Mouse (Mus musculus): ENCODE results near the gene Pacs2. TPM values are rescaled to one million over a fixed set of nuclear protein-coding genes. Genes with fewer than 3 reads are reported as not detected.

Gene Pacs2
- total RNA-seq, 2 experiments from 2014 or later, result 31.9 to 41.4 TPM

DNA sequence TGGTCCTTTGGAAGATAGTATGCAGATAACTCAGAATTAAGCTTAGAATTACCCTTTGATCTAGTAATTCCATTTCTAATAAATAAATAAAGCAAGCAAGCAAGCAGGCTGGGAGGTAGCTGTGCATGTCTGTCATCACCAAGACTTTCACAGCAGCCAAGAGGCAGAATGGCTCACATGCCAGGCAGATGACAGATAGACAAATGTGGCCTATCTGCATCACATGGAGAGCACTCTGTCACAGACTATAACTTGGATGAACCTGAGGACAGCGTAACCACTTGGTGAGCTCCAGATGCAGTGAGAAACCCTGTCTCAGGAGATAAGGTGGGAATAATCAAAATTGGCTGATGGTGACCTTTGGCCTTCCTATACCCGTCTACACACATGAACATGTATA, 20.8 kb downstream of the Pacs2 start:
- intact Hi-C loops (cut with DNase I; ENCODE audit: low total_unique reads), result no loop called here
- no peak for DNase-seq

DNA sequence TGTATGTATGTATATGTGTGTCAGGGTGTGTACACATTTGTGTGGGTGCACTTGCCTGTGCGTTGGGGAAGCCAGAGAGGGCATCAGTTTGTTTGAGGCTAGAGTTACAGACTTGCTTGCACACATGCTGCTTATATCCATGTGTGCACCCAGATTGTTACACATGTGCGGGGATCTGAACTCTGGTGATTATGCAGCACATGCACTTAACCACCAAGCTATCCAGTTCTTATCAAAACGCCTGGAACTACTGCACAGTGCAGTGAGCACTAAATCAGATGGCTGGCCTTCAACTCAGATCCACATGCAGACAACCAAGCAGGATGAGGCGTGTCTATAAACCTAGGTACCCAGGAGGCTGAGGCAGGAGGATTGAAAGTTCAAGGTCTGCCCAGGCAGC, 22.7 kb downstream of the Pacs2 start:
- intact Hi-C loops (cut with DNase I; ENCODE audit: low total_unique reads), result no loop called here
- no peak for DNase-seq

DNA sequence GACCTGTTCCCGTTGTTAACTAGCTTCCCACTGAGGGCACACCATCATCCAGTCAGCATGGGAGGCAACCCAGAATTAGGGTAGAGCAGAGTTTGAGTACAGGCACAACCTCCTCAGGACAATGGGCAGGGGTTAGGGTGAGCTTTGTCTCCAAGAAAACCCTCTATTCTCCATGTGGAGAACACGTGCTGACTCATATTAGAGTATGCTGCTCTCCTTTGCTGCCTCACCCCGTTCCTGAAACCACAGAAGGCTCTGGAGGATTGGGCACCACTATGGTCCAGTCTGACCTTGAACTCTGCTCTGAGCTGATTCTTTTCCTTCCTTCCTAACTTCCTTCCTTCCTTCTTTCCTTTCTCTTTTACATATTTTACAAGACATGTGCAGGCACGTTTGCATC, 24.1 kb downstream of the Pacs2 start:
- intact Hi-C loops (cut with DNase I; ENCODE audit: low total_unique reads), result no loop called here
- DNase-seq, result no peak

DNA sequence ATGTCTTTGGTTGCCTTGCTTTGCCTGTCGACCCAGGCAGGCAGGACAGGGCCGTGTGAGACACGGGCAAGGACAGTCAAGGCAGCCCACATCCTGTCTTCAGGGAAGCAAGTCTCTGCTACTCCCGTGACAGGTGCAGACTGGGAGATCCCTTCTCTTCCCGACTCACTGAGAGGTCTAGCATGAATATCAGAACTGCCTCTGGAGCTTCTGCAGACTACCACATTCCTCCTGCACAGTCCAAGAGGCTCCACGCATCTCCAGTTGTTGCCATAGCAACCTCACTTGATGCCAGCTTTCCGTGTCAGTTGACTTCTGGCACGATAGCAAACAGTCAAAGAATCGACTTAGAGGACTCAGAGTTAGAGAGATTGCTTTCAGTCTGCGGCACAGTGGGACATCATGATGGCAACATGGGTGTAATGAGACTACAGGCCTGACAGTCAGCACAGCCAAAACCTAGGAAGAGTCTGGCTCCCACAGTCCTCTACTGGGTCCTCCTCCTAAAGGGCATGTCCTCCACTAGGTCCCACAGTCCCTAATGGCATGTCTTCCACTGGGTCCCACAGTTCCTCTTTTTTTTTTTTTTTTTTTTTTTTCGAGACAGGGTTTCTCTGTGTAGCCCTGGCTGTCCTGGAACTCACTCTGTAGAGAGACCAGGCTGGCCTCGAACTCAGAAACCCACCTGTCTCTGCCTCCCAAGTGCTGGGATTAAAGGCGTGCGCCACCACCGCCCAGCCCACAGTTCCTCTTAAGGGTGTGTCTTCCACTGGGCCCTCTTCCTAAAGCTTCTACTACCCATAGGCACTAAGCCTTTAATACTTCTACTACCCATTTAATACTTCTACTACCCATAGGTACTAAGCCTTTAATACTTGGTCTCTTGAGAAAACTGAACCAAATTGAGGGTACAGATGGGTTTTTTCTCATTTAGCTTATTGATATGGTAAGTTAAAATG, 27.5 kb downstream of the Pacs2 start:
- DNase-seq, result peak; percentile 45
- intact Hi-C loops (cut with DNase I; ENCODE audit: low total_unique reads), result no loop called here

DNA sequence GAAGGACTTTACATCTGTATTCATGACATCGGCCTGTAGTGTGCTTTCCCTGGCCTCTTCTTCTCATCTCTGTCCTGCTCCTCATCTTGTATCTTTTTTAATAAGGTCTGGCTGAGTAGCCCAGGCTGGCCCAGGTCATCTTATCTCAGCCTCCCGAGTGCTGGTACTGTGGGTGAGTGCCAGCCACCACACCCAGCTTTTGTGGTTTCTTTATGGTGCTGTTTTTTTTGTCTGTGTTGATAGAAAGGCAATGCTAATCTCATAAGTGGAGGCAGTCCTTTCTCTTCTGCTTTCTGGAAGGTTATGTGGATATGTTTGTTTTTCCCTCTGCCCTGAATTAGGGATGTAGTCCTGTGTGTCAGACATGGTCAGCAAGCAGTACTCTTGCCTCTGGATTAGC, 28.2 kb downstream of the Pacs2 start:
- no peak for DNase-seq
- intact Hi-C loops (cut with DNase I; ENCODE audit: low total_unique reads), result no loop called here

DNA sequence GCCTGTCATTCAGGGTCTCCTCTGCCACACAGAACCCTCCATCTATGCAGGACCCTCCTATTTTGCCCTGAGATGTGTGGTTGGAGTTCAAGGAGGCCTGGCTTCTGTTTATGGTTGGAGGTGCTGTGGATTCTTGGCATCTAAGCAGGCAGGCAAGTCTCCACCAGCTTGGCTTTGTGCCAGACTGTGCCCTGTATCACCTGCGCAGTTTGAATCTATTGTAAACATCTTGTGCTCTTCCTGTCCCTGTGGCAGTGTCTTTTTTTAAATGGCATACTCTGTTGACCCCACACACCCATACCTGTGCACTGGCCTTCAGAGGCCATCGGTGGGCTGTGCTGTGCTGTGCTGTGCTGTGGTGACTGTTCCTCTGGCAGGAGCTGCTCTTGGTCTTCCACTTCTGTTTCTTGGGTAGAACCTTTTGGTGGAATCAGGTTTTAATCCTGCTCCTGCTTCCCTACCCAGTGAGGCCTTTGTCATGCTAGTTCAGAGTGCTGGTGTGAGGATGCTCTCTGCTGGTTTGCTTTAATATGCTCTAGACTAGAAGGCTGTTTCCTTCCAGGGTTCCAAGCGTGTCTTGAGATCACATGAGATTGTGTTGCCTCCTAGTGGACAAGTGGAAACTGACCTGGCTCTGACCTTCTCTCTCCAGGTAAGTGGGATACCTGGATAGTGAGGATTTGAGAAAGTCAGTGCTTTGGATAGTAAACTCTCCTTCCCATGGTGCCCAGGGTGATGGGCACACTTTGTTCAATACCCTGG, 30.8 kb downstream of the Pacs2 start:
- intact Hi-C loops (cut with DNase I; ENCODE audit: low total_unique reads), result loop anchor here (5.0 kb wide), 1 partner anchor 38 kb away; no protein-coding TSS in a partner anchor
- no peak for DNase-seq

DNA sequence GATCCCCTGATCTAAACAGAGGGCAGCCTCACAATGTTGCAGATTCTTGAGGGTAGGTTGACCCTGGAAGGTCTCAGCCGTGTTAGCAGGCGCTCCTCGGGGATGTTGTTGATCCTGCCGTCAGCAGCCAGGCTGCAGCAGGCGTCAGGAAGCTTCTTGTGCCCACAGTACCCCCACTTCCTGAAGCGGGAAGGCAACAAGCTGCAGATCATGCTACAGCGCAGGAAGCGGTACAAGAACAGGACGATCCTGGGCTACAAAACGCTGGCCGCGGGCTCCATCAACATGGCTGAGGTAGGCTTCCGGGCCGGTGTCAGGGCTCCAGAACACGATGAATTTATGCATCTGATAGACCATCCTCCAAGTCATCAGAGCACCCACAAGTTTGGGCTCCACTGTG, 32.6 kb downstream of the Pacs2 start:
- intact Hi-C loops (cut with DNase I; ENCODE audit: low total_unique reads), result loop anchor here (5.0 kb wide), 1 partner anchor 40 kb away; no protein-coding TSS in a partner anchor
- no peak for DNase-seq

DNA sequence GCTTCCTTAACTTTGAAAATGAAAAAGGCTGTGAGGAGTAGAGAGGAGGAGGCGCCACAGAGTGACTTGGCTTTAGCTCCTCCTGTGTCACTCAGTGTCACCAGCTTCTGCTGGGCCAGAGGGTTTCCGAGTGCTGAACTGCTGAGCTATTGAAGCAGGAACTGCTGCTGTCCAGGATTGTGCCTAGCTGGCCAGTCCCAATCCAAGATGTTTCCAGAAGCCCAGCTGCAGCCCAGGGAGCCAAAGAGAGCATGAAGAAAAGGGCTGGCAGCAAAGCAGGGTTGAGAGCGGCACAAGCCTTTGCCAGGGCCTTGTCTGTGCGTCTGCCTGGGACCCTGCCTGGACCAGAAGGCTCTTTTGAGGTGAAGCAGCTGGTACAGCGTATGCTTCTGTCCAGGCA, 33.8 kb downstream of the Pacs2 start:
- intact Hi-C loops (cut with DNase I; ENCODE audit: low total_unique reads), result loop anchor here (5.0 kb wide), 1 partner anchor 41 kb away; no protein-coding TSS in a partner anchor
- DNase-seq, result no peak

DNA sequence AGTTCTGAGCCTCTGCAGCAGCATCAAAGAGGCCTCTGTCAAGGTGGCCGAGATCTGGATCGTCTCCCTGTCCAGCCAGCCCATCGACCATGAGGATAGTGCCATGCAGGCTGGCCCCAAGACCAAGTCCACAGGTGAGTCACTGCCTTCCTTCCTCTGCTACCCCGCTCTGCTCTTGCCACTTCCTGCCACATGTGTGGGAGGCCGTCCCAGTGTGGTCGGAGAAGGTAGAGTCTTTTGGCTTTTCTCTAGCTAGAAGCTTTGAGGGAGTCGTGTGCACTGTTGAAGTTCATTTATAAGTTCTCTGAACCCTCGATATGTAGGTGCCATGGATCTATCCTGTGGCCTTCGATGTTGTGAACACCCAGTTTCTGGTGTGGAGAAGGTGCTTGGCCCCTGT, 35.5 kb downstream of the Pacs2 start:
- intact Hi-C loops (cut with DNase I; ENCODE audit: low total_unique reads), result loop anchor here (5.0 kb wide), 1 partner anchor 43 kb away; no protein-coding TSS in a partner anchor
- DNase-seq, result no peak

DNA sequence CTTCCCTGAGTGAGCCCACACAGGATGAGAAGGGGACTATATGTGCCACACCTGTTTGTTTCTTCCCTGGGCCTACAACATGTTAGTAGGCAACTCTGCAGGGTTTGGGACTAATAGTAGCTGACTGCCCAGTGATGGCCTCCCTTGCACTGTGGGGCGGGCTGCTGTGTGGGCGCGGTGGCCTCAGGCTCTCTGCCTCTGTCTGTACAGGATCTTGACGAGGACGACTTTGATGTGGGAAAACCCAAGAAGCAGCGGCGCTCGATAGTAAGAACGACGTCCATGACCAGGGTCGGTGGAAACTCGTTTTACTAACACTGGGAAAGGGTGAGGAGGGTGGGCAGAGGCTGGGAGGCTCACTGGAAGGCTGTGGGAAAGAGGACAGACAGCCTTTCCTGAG, 36.4 kb downstream of the Pacs2 start:
- DNase-seq, result no peak
- intact Hi-C loops (cut with DNase I; ENCODE audit: low total_unique reads), result no loop called here

DNA sequence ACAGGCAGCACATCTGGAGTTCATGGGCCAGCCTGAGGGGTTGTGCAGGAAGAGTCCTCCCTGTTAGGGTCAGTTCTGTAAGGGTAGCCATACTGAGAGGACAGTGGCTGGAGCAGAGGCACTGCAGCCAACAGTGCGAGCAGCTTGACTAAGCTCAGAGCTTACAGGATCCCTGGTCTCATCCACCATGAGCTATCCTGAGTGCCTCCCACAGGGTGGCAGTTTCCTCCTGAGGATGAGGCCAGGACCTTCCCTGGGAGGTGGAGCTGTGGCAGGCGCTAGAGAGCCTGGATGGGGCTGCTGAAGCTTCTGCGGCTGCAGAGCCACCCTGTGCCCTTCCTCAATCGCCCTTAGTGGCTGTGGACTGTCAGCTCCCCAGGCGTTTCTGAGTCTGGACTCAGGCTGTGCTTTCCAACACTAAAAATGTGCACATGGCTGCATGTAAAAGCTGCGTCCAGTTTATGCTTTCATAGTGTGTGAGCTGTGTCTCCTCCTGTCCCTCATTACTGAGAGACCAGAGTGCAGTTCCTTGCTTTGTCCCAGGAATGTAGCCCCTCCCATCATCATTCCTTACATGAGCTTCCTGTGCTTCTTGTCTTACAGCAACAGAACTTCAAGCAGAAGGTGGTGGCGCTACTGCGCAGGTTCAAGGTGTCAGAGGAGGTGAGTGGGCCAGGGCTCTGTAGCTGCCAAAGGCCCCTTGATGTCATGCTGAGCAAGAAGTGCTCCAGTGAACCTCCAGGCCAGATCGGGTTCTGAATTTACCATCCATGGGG, 37.5 kb downstream of the Pacs2 start:
- no peak for DNase-seq
- intact Hi-C loops (cut with DNase I; ENCODE audit: low total_unique reads), result no loop called here

DNA sequence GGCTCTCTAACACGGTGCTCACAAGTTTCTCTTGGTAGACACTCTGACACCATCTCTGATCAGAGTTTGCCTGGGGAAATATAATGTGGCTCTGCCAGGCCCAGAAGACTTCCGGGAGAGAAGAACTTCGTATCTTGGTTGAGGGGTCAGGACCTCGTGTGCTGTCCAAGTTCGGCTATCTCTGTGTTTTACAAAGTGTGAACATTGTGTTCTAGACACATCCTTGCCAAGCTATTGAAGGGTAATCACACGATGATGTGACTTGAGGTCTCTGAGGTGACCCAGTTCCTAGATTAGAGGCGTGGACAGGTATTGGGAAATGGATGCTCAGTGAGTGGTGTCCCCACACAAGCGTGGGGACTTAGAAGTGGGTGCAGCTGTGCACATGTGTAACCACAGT, 41.8 kb downstream of the Pacs2 start:
- intact Hi-C loops (cut with DNase I; ENCODE audit: low total_unique reads), result no loop called here
- DNase-seq, result no peak

DNA sequence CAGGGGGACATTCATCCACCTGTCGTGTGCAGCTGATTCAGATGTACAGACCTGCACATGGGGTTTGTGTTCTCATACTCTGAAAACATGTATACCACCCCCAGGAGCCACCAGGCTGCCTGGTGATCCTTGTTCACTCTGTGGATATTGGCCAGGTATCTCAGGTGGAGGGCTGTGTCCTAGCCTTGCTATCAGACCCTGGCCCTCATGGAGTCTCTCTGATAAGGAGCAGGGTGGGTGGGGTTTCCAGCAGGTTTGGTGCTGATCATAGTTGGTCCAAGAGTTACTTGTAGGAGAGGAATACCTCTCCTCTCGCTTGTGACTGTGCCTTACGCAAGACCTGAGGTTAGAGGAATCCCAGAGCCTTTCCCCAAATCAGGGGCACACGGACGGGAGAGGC, 45.9 kb downstream of the Pacs2 start:
- intact Hi-C loops (cut with DNase I; ENCODE audit: low total_unique reads), result no loop called here
- DNase-seq, result no peak

DNA sequence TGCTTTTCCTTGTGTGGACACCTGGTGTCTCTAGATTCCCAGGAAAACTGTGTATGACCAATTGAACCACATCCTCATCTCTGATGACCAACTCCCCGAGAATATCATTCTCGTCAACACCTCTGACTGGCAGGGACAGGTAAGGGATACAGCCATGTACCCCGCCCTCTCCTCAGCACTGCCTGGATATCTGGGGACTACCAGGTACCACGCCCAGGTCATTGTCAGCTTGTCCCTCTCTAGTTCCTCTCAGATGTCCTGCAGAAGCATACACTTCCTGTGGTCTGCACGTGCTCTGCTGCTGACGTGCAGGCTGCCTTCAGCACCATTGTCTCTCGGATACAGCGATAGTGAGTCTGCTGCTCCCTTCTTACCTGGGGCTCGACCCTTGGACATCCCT, 47.3 kb downstream of the Pacs2 start:
- intact Hi-C loops (cut with DNase I; ENCODE audit: low total_unique reads), result no loop called here
- DNase-seq, result no peak

DNA sequence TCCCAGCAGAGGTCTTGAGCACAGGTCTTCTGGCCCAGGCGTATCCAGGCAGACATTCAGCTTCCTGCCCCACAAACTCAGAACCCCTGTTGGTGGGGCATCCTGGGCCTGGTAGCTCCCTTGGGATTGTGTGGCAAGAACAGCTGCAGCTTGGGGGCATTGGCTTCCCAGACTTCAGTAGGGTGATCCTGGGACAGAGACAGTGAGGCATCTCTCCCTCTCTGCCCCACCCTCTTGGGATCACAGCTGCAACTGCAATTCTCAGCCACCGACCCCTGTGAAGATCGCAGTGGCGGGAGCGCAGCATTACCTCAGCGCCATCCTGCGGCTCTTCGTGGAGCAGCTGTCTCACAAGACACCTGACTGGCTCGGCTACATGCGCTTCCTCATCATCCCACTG, 47.9 kb downstream of the Pacs2 start:
- intact Hi-C loops (cut with DNase I; ENCODE audit: low total_unique reads), result no loop called here
- DNase-seq, result peak; percentile 36

DNA sequence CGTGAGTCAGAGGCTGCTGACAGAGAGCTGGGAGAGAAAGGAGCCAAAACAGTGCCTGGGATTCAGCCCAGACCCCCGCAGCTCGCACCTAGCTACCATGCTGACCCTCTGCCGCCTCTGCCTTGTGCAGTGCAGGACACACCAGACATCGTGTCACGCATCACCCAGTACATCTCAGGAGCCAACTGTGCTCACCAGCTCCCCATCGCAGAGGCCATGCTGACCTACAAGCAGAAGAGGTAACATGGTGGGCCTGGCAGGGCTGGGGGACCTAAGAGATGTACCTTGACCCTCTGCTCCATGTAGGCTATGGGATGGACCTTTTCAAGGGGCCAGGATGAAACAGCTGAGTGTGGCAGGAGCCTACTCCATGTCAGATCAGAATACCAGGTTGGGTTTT, 49.4 kb downstream of the Pacs2 start:
- no peak for DNase-seq
- intact Hi-C loops (cut with DNase I; ENCODE audit: low total_unique reads), result no loop called here

DNA sequence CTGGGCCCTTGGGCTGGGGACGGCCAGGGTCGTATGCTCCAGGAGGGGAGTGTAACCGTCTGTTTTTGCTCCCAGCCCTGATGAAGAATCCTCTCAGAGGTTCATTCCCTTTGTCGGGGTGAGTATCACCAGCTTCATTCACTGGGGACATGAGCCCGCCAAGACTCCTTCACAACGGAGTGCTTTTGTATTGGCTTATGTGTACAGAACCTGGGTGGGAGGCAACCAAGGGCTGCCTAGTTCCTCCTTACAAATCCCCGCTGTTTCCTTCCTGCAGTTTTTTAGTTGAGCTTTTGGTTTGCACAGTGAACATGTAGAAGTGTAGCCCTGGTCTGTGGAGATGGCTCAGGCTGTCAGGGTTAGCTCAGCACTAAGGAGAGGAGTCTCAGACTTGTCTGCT, 53.7 kb downstream of the Pacs2 start:
- intact Hi-C loops (cut with DNase I; ENCODE audit: low total_unique reads), result no loop called here
- DNase-seq, result no peak

DNA sequence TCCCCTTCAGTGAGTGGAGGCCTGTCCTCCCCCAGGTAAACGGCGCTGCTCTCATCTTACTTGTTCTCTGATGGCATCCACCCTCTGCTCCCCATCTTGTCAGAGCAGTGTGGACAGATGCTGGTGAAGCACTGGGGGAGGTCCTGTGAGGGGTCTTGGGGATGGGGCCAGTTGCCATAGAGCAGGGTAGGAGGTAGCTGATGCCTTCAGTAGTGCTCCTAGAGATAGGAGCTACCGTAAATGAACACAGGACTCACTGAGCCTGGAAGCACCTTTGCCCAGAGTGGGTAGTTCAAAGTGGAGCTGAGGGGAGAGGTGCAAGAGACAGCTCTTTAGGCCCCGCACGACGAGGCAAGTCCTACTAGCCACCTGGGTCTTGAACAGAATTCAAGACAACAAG, 55.1 kb downstream of the Pacs2 start:
- intact Hi-C loops (cut with DNase I; ENCODE audit: low total_unique reads), result no loop called here

DNA sequence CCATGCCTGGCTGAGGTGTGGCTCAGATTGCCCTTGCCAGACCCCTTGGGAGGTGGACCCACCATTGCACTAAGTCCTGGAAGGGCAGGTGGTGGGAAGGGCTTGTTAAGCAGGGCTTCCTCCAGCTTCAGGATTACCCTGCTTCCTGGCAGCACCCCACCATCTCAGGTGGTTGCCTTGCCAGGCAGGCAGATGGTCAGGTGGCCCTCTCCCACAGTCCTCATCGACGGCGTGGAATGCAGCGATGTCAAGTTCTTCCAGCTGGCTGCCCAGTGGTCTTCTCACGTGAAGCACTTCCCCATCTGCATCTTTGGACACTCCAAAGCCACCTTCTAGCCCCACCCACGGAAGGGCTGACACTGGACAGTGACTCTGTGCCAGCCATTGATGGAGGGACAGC, 57.0 kb downstream of the Pacs2 start:
- no peak for DNase-seq
- intact Hi-C loops (cut with DNase I; ENCODE audit: low total_unique reads), result no loop called here

More for the DNA sequence above, 55.1 kb downstream of the Pacs2 start:
- no peak for DNase-seq

DNA sequence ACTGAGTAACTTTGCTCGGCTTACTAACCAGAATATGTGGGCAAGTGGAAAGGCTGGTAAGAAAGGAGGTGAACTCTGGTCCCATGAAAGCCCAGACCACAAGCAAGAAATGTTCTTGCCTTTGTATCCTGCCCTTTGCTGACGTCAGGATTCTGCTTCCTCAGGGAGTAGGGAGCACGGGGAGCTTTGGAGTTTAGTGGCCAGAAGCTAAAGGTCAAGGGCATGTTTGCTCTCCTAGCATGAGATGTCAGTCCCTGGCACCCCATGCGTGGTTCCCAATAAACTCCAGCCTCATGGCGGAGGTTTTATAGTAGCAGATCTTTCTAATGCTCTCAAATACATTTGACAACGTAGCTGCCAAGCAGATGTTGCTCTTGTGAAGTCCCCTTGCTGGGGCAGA, 57.5 kb downstream of the Pacs2 start:
- no peak for DNase-seq
- intact Hi-C loops (cut with DNase I; ENCODE audit: low total_unique reads), result no loop called here
